Mouse (Mus musculus): Measurements from ENCODE around the gene Ppfibp1. TPM values are rescaled to one million over a fixed set of nuclear protein-coding genes. Genes with fewer than 3 reads are reported as not detected.

The Ppfibp1 gene
- polyA plus RNA-seq, 1 experiment from 2014 or later = 56.6 TPM

GRCm38 (mm10) chr6:147029591-147029990, 141.3 kb downstream of the Ppfibp1 start:
- Histone ChIP-seq H3K27me3 (no peaks in the 10 kb centered on the region), H3K27ac (no peak overlapping the region), H3K9ac (no peak overlapping the region), H3K9me3 (no peaks in the 10 kb centered on the region), H3K4me3 (no peak overlapping the region), H3K4me1 (no peaks in the 10 kb centered on the region), H3K36me3 (peaks cover 72% of the 10 kb centered on the region), H3K4me2 (no peak overlapping the region)
- WGBS = 93% methylated on average over 9 of the region's 9 CpGs
- no peak for ATAC-seq (ENCODE audit: insufficient number of reproducible peaks, insufficient read depth, low FRiP score, low TSS enrichment, low read depth)

GRCm38 (mm10) chr6:147030096-147030885, 142.0 kb downstream of the Ppfibp1 start:
- Histone ChIP-seq H3K9me3 (no peaks in the 10 kb centered on the region), H3K4me1 (no peaks in the 10 kb centered on the region), H3K27me3 (no peaks in the 10 kb centered on the region), H3K4me3 (no peak overlapping the region), H3K36me3 (peaks cover 67% of the 10 kb centered on the region), H3K9ac (no peak overlapping the region), H3K27ac (no peak overlapping the region), H3K4me2 (no peak overlapping the region)
- no peak for ATAC-seq (ENCODE audit: insufficient number of reproducible peaks, insufficient read depth, low FRiP score, low TSS enrichment, low read depth)
- 89% methylated on average over 15 of the region's 15 CpGs for WGBS

- no peaks in the 10 kb centered on the region for H3K4me1 ChIP-seq
- 67% methylated on average over 13 of the region's 13 CpGs for WGBS
- no peak within 1 kb of the TSS for H3K9ac ChIP-seq
- H3K9me3 ChIP-seq = no peaks in the 10 kb centered on the region
- H3K4me2 ChIP-seq = no peak within 1 kb of the TSS
- H3K4me3 ChIP-seq = no peak within 1 kb of the TSS
- no peak for ATAC-seq (ENCODE audit: insufficient number of reproducible peaks, insufficient read depth, low FRiP score, low TSS enrichment, low read depth)
- H3K27ac ChIP-seq = no peak within 1 kb of the TSS
- peaks cover 48% of the 10 kb centered on the region for H3K36me3 ChIP-seq
- H3K27me3 ChIP-seq = no peaks in the 10 kb centered on the region
These were observed 144.1 kb downstream of the Ppfibp1 start, which contains the start of gene Rep15 for GRCm38 (mm10) chr6:147032303-147032925. Gene Rep15 (plus strand): TSS chr6:147032584.

- Histone ChIP-seq H3K27me3 (peaks cover 4% of the 10 kb centered on the region; the same call in 1 of the 2 replicates), H3K4me3 (peak within 1 kb of the TSS; percentile 88), H3K27ac (peak within 1 kb of the TSS; percentile 89), H3K36me3 (peaks cover 15% of the 10 kb centered on the region), H3K4me2 (peak within 1 kb of the TSS; percentile 72), H3K9me3 (no peaks in the 10 kb centered on the region), H3K4me1 (peaks cover 11% of the 10 kb centered on the region), H3K9ac (peak within 1 kb of the TSS; percentile 96)
- 3% methylated on average over 65 of the region's 66 CpGs for WGBS
- ATAC-seq (ENCODE audit: insufficient number of reproducible peaks, insufficient read depth, low FRiP score, low TSS enrichment, low read depth) = peak; percentile 94
These were observed 154.3 kb downstream of the Ppfibp1 start, which contains the start of gene Mrps35 for GRCm38 (mm10) chr6:147042291-147043290. Gene Mrps35 (plus strand): TSS chr6:147042764.

- Histone ChIP-seq H3K36me3 (peaks cover 25% of the 10 kb centered on the region), H3K27ac (no peak overlapping the region), H3K9ac (peak overlapping the region; percentile 96), H3K4me3 (peak overlapping the region; percentile 88), H3K27me3 (peaks cover 4% of the 10 kb centered on the region; the same call in 1 of the 2 replicates), H3K4me2 (peak overlapping the region; percentile 72), H3K9me3 (no peaks in the 10 kb centered on the region), H3K4me1 (peaks cover 11% of the 10 kb centered on the region)
- ATAC-seq (ENCODE audit: insufficient number of reproducible peaks, insufficient read depth, low FRiP score, low TSS enrichment, low read depth) = no peak
- 45% methylated on average over 7 of the region's 7 CpGs for WGBS
These were observed 155.3 kb downstream of the Ppfibp1 start for GRCm38 (mm10) chr6:147043633-147044032.

GRCm38 (mm10) chr6:147049239-147049805, 161.0 kb downstream of the Ppfibp1 start:
- peaks cover under 1% of the 10 kb centered on the region; the same call in 1 of the 2 replicates for H3K4me1 ChIP-seq
- WGBS = 93% methylated on average over 13 of the region's 13 CpGs
- H3K27me3 ChIP-seq = no peaks in the 10 kb centered on the region
- H3K4me2 ChIP-seq = no peak overlapping the region
- H3K9ac ChIP-seq = no peak overlapping the region
- no peak overlapping the region for H3K27ac ChIP-seq
- no peak overlapping the region for H3K4me3 ChIP-seq
- ATAC-seq (ENCODE audit: insufficient number of reproducible peaks, insufficient read depth, low FRiP score, low TSS enrichment, low read depth) = no peak
- H3K36me3 ChIP-seq = peaks cover 72% of the 10 kb centered on the region
- H3K9me3 ChIP-seq = no peaks in the 10 kb centered on the region

GRCm38 (mm10) chr6:147051666-147052065, 163.4 kb downstream of the Ppfibp1 start:
- Histone ChIP-seq H3K9me3 (no peaks in the 10 kb centered on the region), H3K4me1 (peaks cover 4% of the 10 kb centered on the region; the same call in 1 of the 2 replicates), H3K4me3 (no peak overlapping the region), H3K4me2 (no peak overlapping the region), H3K27ac (no peak overlapping the region), H3K9ac (no peak overlapping the region), H3K36me3 (peaks cover 88% of the 10 kb centered on the region), H3K27me3 (no peaks in the 10 kb centered on the region)
- ATAC-seq (ENCODE audit: insufficient number of reproducible peaks, insufficient read depth, low FRiP score, low TSS enrichment, low read depth) = no peak
- 95% methylated on average over 8 of the region's 8 CpGs for WGBS

- H3K27me3 ChIP-seq = no peaks in the 10 kb centered on the region
- 93% methylated on average over 9 of the region's 9 CpGs for WGBS
- H3K4me2 ChIP-seq = no peak overlapping the region
- peaks cover 4% of the 10 kb centered on the region; the same call in 1 of the 2 replicates for H3K4me1 ChIP-seq
- no peak overlapping the region for H3K27ac ChIP-seq
- no peak overlapping the region for H3K4me3 ChIP-seq
- H3K36me3 ChIP-seq = peaks cover 90% of the 10 kb centered on the region
- H3K9me3 ChIP-seq = no peaks in the 10 kb centered on the region
- no peak overlapping the region for H3K9ac ChIP-seq
- no peak for ATAC-seq (ENCODE audit: insufficient number of reproducible peaks, insufficient read depth, low FRiP score, low TSS enrichment, low read depth)
These were observed 164.2 kb downstream of the Ppfibp1 start for GRCm38 (mm10) chr6:147052440-147052839.

- Histone ChIP-seq H3K4me3 (no peak overlapping the region), H3K4me2 (no peak overlapping the region), H3K9me3 (no peaks in the 10 kb centered on the region), H3K4me1 (peaks cover 4% of the 10 kb centered on the region; the same call in 1 of the 2 replicates), H3K27ac (no peak overlapping the region), H3K27me3 (no peaks in the 10 kb centered on the region), H3K9ac (no peak overlapping the region), H3K36me3 (peaks cover 84% of the 10 kb centered on the region)
- WGBS = 78% methylated on average over 19 of the region's 19 CpGs
- no peak for ATAC-seq (ENCODE audit: insufficient number of reproducible peaks, insufficient read depth, low FRiP score, low TSS enrichment, low read depth)
These were observed 165.7 kb downstream of the Ppfibp1 start for GRCm38 (mm10) chr6:147053785-147054646.

- H3K27ac ChIP-seq = no peak overlapping the region
- H3K36me3 ChIP-seq = peaks cover 82% of the 10 kb centered on the region
- H3K9ac ChIP-seq = no peak overlapping the region
- H3K9me3 ChIP-seq = no peaks in the 10 kb centered on the region
- no peak for ATAC-seq (ENCODE audit: insufficient number of reproducible peaks, insufficient read depth, low FRiP score, low TSS enrichment, low read depth)
- no peak overlapping the region for H3K4me3 ChIP-seq
- no peaks in the 10 kb centered on the region for H3K27me3 ChIP-seq
- peaks cover 4% of the 10 kb centered on the region; the same call in 1 of the 2 replicates for H3K4me1 ChIP-seq
- 73% methylated on average over 10 of the region's 10 CpGs for WGBS
- no peak overlapping the region for H3K4me2 ChIP-seq
These were observed 167.2 kb downstream of the Ppfibp1 start for GRCm38 (mm10) chr6:147055374-147055977.

Measured in embryonic facial prominence, embryonic 13.5 days (tissue).